Mouse (Mus musculus): ENCODE results near the gene Cd200r4.

The Cd200r4 gene

GRCm38 (mm10) chr16:44811544-44811943, at the start of gene Cd200r4:
Cd200r4 (plus strand) TSS chr16:44811733.
- WGBS, result 92% methylated on average over 3 of the region's 3 CpGs

GRCm38 (mm10) chr16:44761811-44762210, 49.7 kb upstream of the Cd200r4 start:
- WGBS, result 38% methylated on average over 1 of the region's 1 CpGs

- 67% methylated on average over 22 of the region's 22 CpGs for WGBS
Observed at GRCm38 (mm10) chr16:44765555-44766319, 45.8 kb upstream of the Cd200r4 start, which contains the start of gene Cd200r1. Cd200r1 (plus strand) TSS chr16:44765736.

GRCm38 (mm10) chr16:44766320-44766892, 45.1 kb upstream of the Cd200r4 start:
- WGBS, result 56% methylated on average over 9 of the region's 9 CpGs

GRCm38 (mm10) chr16:44767506-44767905, 44.0 kb upstream of the Cd200r4 start:
- WGBS, result 80% methylated on average over 7 of the region's 7 CpGs

- WGBS, result 32% methylated on average over 2 of the region's 2 CpGs
Observed at GRCm38 (mm10) chr16:44767967-44768366, 43.6 kb upstream of the Cd200r4 start.

- WGBS, result 70% methylated on average over 6 of the region's 6 CpGs
Observed at GRCm38 (mm10) chr16:44772577-44772976, 39.0 kb upstream of the Cd200r4 start.

GRCm38 (mm10) chr16:44773673-44774072, 37.9 kb upstream of the Cd200r4 start:
- WGBS, result 89% methylated on average over 3 of the region's 3 CpGs

- 91% methylated on average over 6 of the region's 6 CpGs for WGBS
Observed at GRCm38 (mm10) chr16:44774201-44774600, 37.3 kb upstream of the Cd200r4 start.

- 62% methylated on average over 17 of the region's 17 CpGs for WGBS
Observed at GRCm38 (mm10) chr16:44778538-44779147, 32.9 kb upstream of the Cd200r4 start.

- 96% methylated on average over 5 of the region's 5 CpGs for WGBS
Observed at GRCm38 (mm10) chr16:44779494-44779893, 32.0 kb upstream of the Cd200r4 start.

- WGBS, result 76% methylated on average over 4 of the region's 4 CpGs
Observed at GRCm38 (mm10) chr16:44780751-44781150, 30.8 kb upstream of the Cd200r4 start.

GRCm38 (mm10) chr16:44786934-44787333, 24.6 kb upstream of the Cd200r4 start:
- 90% methylated on average over 1 of the region's 1 CpGs for WGBS

GRCm38 (mm10) chr16:44810223-44810622, 1.3 kb upstream of the Cd200r4 start:
- 93% methylated on average over 4 of the region's 4 CpGs for WGBS

- 87% methylated on average over 6 of the region's 6 CpGs for WGBS
Observed at GRCm38 (mm10) chr16:44812468-44813065, 1.0 kb downstream of the Cd200r4 start.

- 62% methylated on average over 1 of the region's 1 CpGs for WGBS
Observed at GRCm38 (mm10) chr16:44818010-44818409, 6.5 kb downstream of the Cd200r4 start.

- 63% methylated on average over 4 of the region's 4 CpGs for WGBS
Observed at GRCm38 (mm10) chr16:44820545-44820944, 9.0 kb downstream of the Cd200r4 start.

GRCm38 (mm10) chr16:44832286-44832685, 20.8 kb downstream of the Cd200r4 start:
- WGBS, result 90% methylated on average over 3 of the region's 3 CpGs

- WGBS, result 29% methylated on average over 2 of the region's 2 CpGs
Observed at GRCm38 (mm10) chr16:44833189-44833588, 21.7 kb downstream of the Cd200r4 start.

GRCm38 (mm10) chr16:44866797-44867196, 55.3 kb downstream of the Cd200r4 start, which contains the start of gene Cd200r2:
Cd200r2 (plus strand) TSS chr16:44867097.
- 90% methylated on average over 2 of the region's 2 CpGs for WGBS

- 60% methylated on average over 1 of the region's 1 CpGs for WGBS
Observed at GRCm38 (mm10) chr16:44875178-44875577, 63.6 kb downstream of the Cd200r4 start.

GRCm38 (mm10) chr16:44876625-44877024, 65.1 kb downstream of the Cd200r4 start:
- WGBS, result 68% methylated on average over 5 of the region's 5 CpGs
